Mouse (Mus musculus) embryonic stem cell, embryonic (primary cell): ENCODE data around the gene Olfr710.
"Not testable (repeated sequence)": the region's sequence is repeated elsewhere in the genome, so short reads cannot be mapped to it uniquely, and the experiment has no call there.

Source experiments
- CTCF ChIA-PET, 4 experiments: fragments of 300-600 bp in 2 of 4; fragments of 350-600 bp in 2 of 4; sonication (Branson Sonifier 250); formaldehyde crosslinking; loops; one replicate each; lab custom pipeline; 2022; ENCODE audit warnings: inconsistent platforms in 2 of 4; lab: Charles Lee
- POLR2A ChIA-PET, 4 experiments: fragments of 300-600 bp in 2 of 4; fragments of 350-600 bp in 2 of 4; sonication (Branson Sonifier 250); formaldehyde crosslinking; loops; one replicate each; lab custom pipeline; 2022; ENCODE audit warnings: antibody characterized with exemption in 4 of 4, inconsistent platforms in 1 of 4; lab: Charles Lee

The Olfr710 gene

DNA sequence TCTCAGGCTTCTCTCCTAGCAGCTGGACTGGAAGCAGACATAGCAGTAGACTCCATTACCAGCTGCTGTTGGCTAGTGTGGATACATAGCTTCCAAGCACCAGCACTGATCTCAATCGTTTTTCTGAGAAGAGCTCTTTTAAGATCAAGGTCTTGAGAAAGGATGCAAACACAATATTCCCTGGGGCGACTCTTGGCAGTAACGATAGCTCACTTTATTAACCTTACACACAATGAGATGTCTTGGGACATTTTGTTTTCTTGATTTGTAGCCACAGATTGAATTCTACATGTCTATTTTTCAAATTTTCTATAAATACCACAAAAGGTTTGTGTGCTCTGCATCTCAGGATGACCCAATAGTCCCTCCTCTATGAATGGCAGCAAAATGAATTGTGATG is at the start of gene Olfr710:
Gene Olfr710 (minus strand): TSS at position 101 of the 400 bp plus-strand sequence.
- POLR2A ChIA-PET: no interaction called here
- CTCF ChIA-PET: no interaction called here

DNA sequence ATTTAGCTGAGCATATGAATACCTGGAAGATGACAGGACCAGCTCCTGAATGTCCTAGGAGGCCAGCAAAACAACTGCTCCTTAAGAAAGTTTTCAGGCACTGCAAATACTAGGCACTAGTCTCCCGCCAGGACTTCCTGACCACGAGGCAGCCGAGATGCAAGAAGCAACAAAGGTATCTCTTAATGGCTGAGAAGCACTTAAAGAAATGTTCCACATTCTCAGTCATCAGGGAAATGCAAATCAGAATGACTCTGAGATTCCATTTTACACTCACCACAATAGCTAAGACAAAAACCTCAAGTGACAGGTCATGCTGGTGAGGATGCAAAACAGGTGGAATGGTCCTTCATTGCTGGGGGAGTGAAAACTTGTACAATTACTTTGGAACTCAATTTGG is 37.1 kb upstream of the Olfr710 start:
- ChIA-PET CTCF (no interaction called here), POLR2A (no interaction called here)

DNA sequence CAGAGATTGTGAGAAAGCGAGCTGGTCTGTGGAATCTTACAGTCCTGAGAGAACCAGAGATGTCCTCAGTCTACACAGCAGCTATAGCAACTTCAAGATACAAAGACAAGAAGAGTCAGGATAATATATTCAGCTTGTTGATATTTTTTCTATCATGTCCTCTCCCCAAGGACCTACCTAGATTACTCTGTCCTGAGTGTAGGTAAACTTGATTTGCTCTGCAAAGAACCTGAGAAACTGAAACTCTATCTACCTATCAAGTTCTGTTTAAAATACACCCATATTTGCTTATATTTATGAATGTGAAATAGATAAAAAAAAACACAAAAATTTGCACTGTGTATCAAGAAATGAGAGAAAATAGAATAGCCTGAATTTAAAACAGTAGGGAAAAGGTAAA is 27.2 kb upstream of the Olfr710 start, which contains the start of gene Olfr711:
Gene Olfr711 (minus strand): TSS at position 101 of the 400 bp plus-strand sequence.
- CTCF ChIA-PET: no interaction called here
- POLR2A ChIA-PET: no interaction called here

DNA sequence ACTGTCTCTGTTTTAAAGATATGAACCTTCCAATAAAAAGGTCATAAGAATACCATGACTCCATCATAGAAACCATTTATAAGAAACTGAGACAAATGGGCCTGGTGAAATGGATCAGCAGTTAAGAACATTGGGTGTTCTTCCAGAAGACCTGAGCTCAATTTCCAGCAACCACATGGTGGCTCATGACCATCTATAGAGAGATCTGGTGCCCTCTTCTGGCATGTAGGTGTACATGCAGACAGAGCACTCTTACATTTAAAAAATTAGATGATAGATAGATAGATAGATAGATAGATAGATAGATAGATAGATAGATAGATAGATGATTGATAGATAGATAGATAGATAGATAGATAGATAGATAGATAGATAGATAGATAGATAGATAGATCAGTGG is 19.4 kb upstream of the Olfr710 start:
- POLR2A ChIA-PET: not testable (repeated sequence)
- CTCF ChIA-PET: interaction anchor here in 3 of 4 experiments (0.5 to 1.0 kb wide), 3 partner anchors 14 to 209 kb away, joined by 3 to 7 read pairs (median 3); no protein-coding TSS in a partner anchor

DNA sequence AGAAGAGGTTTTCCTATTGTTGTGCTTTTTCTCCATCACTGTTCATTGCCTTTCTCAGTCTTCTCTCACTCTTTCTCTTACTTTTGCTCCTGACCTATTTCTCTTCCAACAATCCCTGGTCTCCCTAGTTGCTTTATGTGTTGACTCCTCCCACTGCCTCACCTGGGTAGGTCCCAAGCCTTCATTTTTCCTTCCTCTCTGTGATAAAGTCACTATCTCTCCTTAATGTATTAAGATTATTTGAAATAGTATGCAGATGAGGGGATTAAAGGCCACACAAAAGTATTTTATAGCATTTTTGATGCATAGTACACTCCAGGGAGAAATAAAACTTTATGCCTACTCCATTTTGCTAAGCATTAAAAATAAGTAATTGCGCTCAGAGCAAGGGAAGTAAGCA is 15.7 kb upstream of the Olfr710 start, which contains the start of gene Olfr6:
Gene Olfr6 (minus strand): TSS at position 101 of the 400 bp plus-strand sequence.
- ChIA-PET CTCF (no interaction called here), POLR2A (no interaction called here)

DNA sequence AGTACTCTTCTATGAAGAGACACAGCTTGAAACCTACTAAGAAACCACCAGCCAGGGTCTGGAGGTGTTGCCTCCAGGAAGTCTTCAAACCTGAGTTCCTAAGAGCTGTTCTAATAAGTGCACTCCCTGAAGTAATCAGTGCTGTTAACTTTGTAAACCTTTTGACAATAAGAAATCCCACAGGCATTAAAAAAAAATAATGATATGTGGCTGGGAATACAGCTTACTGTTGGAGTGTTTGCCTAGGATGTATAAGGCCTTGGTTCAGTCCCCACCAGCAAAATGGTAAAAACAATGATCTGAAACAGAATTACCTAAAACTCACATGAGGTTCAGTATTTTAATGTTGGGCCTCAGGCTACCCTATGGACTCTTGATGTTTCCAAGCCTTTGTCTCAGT is 16.0 kb downstream of the Olfr710 start, which contains the start of gene Olfr709-ps1:
Gene Olfr709-ps1 (minus strand): TSS at position 101 of the 400 bp plus-strand sequence.
- ChIA-PET POLR2A (no interaction called here), CTCF (no interaction called here)

DNA sequence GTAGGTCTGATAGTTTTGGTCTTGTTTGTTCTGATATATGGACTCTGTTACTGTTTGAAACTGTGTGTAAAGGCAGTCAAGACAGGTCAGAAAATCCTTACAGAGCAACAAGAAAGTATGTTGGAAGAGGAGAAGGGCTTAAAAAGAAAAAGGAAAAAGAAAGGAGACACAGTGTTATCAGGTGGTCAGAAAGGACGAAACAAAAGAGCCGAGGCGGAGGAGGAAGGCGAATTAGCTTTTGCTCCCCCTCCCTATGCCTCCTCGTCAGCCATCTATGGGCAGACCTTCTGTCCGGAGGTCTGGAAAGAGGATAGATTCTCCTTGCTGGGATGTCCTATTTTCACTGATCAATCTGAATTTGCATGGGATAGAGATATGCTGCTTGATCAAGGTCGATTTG is 27.2 kb downstream of the Olfr710 start:
- CTCF ChIA-PET, POLR2A ChIA-PET: not testable (repeated sequence)

DNA sequence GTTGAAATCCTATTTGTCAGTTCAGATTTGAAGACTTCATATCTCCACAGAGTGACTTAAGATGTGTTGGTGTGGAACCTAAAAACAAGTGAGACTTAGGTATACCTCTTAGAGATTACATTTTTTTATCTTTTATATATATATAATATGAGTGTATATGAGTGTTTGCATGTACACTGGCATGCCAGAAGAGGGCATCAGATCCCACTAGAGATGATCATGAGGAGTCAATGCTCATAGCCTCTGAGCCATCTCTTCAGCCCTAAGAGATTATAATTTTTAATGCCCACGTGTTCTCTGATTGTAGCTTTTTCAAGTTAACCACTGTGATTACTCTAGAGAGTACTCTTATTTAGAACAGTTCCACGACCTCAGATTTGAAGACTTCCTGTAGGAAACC is 40.4 kb downstream of the Olfr710 start, which contains the start of gene Olfr1532-ps1:
Gene Olfr1532-ps1 (plus strand): TSS at position 326 of the 400 bp plus-strand sequence.
- ChIA-PET POLR2A (interaction anchor here in 1 of 4 experiments (0.6 kb wide), 1 partner anchor 69 kb away, joined by 3 read pairs; no protein-coding TSS in a partner anchor), CTCF (no interaction called here)

DNA sequence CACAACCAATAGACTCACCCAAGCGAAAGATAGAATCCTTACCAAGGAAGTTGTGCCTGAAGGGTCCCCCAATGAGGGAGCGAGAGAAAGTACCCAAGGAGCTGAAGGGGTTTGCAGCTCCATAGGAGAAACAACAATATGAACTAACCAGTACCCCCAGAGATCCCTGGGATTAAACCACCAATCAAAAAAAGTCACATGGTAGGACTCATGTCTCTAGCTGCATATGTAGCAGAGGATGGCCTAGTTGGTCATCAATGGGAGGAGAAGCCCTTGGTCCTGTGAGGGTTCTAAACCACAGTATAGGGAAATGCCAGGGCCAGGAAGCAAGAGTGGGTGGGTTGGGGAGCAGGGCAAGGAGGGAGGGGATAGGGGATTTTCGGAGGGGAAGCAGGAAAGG is 47.0 kb downstream of the Olfr710 start, which contains the start of gene Olfr707:
Gene Olfr707 (minus strand): TSS at position 101 of the 400 bp plus-strand sequence.
- POLR2A ChIA-PET, CTCF ChIA-PET: not testable (repeated sequence)
